Mouse (Mus musculus) gastrocnemius, postnatal 10 days (tissue): ENCODE measurements around the gene Cep104. TPM values are rescaled to one million over a fixed set of nuclear protein-coding genes. Genes with fewer than 3 reads are reported as not detected.

Source experiments
- DNase-seq: peaks from one replicate; pipeline ENCODE4 v3.0.0; 2021; ENCODE audit warnings: mixed read lengths
- total RNA-seq, 2 experiments: library from RNA; stranded (reverse); gene quantifications; 2 replicates each; pipeline ENCODE4 v1.2.3; 2021

The Cep104 gene
- total RNA-seq, 2 experiments from 2014 or later: 12.8 to 13.0 TPM

DNA sequence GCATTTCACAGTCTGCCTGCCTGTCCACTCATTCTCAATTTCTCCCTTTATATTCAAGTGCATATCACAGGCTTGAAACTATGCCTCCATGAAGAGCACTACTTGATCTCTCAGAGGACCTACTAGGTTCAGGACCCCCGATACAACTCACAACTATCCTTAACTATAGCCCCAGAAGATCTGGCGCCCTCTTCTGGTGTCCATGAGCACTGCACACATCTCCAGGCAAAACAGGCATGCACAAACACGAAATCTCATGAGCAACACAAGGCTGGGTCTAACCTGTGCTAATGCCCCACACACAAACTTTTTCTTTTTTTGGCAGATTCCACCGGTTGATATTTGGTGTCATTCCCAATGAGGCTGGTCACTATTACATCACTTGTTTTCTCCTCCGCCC, 70.8 kb downstream of the Cep104 start:
- no peak for DNase-seq

DNA sequence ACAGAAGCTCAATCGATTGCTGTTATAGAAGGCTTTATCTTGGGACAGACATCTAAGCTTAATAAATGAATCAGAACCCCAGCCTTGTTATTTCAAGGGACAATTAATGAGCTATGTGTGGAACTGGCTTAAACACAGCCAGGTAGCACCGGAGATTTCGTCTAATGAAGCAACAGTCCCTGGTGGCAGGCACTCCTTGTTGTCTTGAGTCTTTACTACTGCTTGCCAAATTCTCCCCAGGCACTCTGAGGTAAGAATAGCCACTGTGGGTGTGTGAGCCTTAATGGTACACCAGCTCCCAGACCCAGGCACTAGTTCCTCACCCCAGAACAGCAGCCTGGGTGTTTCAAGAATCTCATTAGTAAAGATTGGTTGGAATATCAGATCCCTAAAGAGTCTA, 76.4 kb downstream of the Cep104 start:
- no peak for DNase-seq

DNA sequence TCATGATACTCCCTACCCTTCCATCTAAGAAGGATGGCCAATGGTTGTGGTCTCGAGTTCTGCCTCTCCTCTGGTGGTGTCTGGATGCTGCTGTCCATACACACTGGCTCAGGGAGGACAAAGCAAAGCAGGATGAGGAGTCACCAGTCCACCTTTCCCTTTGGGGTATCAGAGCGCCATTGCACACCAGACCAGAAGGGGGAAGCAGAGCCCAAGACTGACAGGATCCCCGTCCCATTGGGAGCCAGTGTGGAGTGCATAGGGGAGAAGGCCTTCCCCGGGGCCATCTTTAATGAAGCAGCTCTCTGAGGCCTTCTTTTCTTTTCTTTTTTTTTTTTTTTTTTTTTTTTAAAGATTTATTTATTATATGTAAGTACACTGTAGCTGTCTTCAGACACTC, 78.1 kb downstream of the Cep104 start:
- DNase-seq: no peak

DNA sequence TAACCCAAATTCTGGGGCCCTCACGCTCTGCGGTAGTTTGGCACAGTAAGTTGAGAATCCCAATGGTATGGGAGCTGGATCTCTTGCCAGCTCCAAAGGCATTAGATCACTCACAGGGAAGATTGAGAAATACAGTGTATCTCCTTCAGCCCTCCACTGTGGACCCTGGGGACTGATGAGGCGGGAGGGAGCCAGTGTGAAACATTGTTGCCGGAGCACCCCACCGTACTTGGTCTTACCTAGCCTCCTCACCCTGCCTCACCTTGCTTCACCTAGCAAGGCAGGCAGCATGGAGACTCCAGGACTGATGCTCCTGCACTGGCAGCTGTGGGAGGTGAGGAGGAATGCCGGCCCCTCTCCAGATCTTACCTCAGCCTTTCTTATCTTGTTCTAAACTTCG, 80.5 kb downstream of the Cep104 start:
- no peak for DNase-seq

DNA sequence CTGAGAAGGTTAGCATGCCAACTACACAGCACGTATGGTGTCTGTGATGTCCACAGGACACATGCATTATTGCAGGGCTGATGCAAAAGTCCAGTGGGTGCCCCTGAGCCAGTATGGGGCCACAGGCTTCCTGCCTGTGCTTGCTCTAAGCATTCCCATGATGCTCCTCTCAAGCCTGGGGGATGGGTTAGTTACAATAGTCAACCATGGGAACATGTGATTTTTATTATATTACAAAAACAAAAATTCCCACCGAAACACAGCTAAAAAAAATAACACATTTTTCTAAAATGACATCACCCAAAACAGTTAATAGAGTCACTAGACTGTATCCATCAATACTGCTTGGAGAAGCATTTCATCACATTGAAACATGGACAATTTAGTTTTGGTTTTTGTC, 81.1 kb downstream of the Cep104 start:
- no peak for DNase-seq

DNA sequence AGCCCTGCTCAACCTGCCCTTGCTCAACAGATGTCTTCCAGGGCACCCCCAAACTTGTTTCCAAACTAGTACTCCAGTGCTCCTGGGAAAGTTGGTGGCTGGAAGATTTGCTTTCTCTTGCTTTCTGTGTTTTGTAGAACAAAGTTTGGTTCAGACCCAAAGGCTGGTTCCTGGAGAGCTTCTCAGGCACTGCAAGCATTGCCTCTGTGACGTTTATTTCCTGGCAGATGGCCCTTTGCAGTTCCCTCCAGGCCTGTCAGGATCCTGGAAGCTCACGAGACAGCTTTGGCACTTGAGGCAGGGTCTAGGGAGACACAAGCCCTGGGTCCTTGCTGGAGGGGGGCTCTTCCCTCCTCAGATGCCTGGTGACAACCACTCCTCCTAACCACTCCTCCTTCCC, 81.7 kb downstream of the Cep104 start:
- no peak for DNase-seq

DNA sequence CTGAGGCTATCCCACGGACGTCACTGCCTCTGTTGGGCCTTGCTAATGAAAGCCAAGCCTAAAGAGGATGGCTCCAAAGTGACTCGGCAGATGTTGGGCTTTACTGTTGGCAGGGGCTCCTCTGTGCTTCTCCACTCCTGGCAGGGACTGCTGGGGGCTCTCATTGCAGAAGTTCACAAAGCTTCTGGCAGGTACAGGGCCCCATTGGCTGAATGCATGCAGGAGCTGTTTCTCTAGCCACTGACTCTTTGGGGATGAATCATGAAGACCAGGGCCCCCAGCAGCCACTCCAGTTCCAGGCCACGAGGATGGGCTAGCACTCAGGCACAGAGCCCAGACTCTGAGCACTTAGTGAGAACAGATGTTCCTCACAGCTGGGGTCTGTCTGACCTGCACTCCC, 82.7 kb downstream of the Cep104 start:
- peak; percentile 35 for DNase-seq

Other genes starting within 250 kb of the Cep104 start
- gene A430005L14Rik, start 18.0 kb upstream of the Cep104 start, total RNA-seq: 10 to 100 TPM in 1 of 2 experiments, 1 to 10 TPM in 1; 9.5 to 14.6 TPM
- 1 to 10 TPM; 3.1 to 5.4 TPM for gene Dffb, start 68 bp upstream of the Cep104 start, total RNA-seq
- 10 to 100 TPM; 28.7 to 34.6 TPM for gene Lrrc47, start 36.5 kb downstream of the Cep104 start, total RNA-seq
- gene Smim1, start 51.0 kb downstream of the Cep104 start, total RNA-seq: 10 to 100 TPM; 10.2 to 11.1 TPM
- gene Ccdc27, start 67.5 kb downstream of the Cep104 start, total RNA-seq: not detected
- not detected for gene Trp73, start 165.0 kb downstream of the Cep104 start, total RNA-seq
- gene Wrap73, start 167.2 kb downstream of the Cep104 start, total RNA-seq: 10 to 100 TPM in 1 of 2 experiments, 1 to 10 TPM in 1; 9.7 to 10.5 TPM
- gene Tprgl, start 185.5 kb downstream of the Cep104 start, total RNA-seq: 10 to 100 TPM; 80.1 to 90.4 TPM
- 1 to 10 TPM; 4.4 to 4.7 TPM for gene Megf6, start 195.5 kb downstream of the Cep104 start, total RNA-seq